Mouse (Mus musculus) limb, embryonic 15.5 days (tissue): Measurements from ENCODE around the gene Morn5. TPM values are rescaled to one million over a fixed set of nuclear protein-coding genes. Genes with fewer than 3 reads are reported as not detected.
A peak's percentile ranks its signal among the peaks of the same experiment; 100 is the strongest.

Experiments used
- ATAC-seq: fragments of 200-750 bp; cut with Nextera tagmentation; 2 replicates; pipeline ENCODE4 v1.8.0; 2017; ENCODE audit warnings: low read depth, moderate TSS enrichment; ENCODE audit not compliant: insufficient number of reproducible peaks, low FRiP score, low TSS enrichment
- H3K27ac ChIP-seq: fragments of 300-500 bp; sonication (generic); 2 replicates; pipeline ENCODE4 v1.5.1; 2015; ENCODE audit warnings: moderate library complexity, mild to moderate bottlenecking, inconsistent platforms
- H3K27me3 ChIP-seq: fragments of 300-500 bp; sonication (generic); 2 replicates; pipeline ENCODE4 v1.6.1; 2015; ENCODE audit warnings: inconsistent platforms
- H3K36me3 ChIP-seq: fragments of 300-500 bp; sonication (generic); 2 replicates; pipeline ENCODE4 v1.6.1; 2015; ENCODE audit warnings: inconsistent platforms
- H3K4me1 ChIP-seq: fragments of 300-500 bp; sonication (generic); 2 replicates; pipeline ENCODE4 v1.6.1; 2015; ENCODE audit warnings: inconsistent platforms
- H3K4me2 ChIP-seq: fragments of 300-500 bp; sonication (generic); 2 replicates; pipeline ENCODE4 v1.6.1; 2015; ENCODE audit warnings: mild to moderate bottlenecking, inconsistent platforms
- H3K4me3 ChIP-seq: fragments of 300-500 bp; sonication (generic); 2 replicates; pipeline ENCODE4 v1.5.1; 2015; ENCODE audit warnings: mild to moderate bottlenecking, inconsistent platforms
- H3K9ac ChIP-seq: fragments of 300-500 bp; sonication (generic); 2 replicates; pipeline ENCODE4 v1.6.1; 2015; ENCODE audit warnings: inconsistent platforms
- H3K9me3 ChIP-seq: fragments of 300-500 bp; sonication (generic); 2 replicates; pipeline ENCODE4 v1.6.1; 2016; ENCODE audit warnings: inconsistent platforms
- WGBS: fragments of 180-500 bp; shearing (Covaris S2); methylation state at CpG from one replicate; pipeline ENCODE4 v1.1.7; 2015; 5-methylcytosine and 5-hydroxymethylcytosine counted together
- polyA plus RNA-seq: library from polyadenylated mRNA; unstranded; fragments of >200 nt; fragmentation: Nextera tagmentation; extraction: Ambion mirVana; gene quantifications from 2 replicates; pipeline ENCODE4 v1.2.1, GENCODE M21; 2015

Morn5 gene
- 0.52 TPM in 1 of 2 replicates, not detected in the other for polyA plus RNA-seq

- Histone ChIP-seq H3K36me3 (peaks cover 14% of the 10 kb centered on the region), H3K27ac (peak within 1 kb of the TSS; percentile 58), H3K9me3 (no peaks in the 10 kb centered on the region), H3K9ac (peak within 1 kb of the TSS; percentile 68), H3K27me3 (no peaks in the 10 kb centered on the region), H3K4me2 (peak within 1 kb of the TSS; percentile 62), H3K4me3 (peak within 1 kb of the TSS; percentile 78), H3K4me1 (peaks cover 15% of the 10 kb centered on the region)
- peak; percentile 96 for ATAC-seq
- WGBS, result under 1% methylated on average over 44 of the region's 44 CpGs
Observed at GRCm38 (mm10) chr2:36048748-36049566, at the start of gene Morn5, which contains the start of gene Ndufa8. Gene Morn5 (plus strand): TSS chr2:36049458. Gene Ndufa8 (minus strand): TSS chr2:36049406.

- ATAC-seq, result no peak
- 44% methylated on average over 1 of the region's 1 CpGs for WGBS
- H3K27me3 ChIP-seq, result no peaks in the 10 kb centered on the region
- H3K27ac ChIP-seq, result no peak overlapping the region
- no peak overlapping the region for H3K9ac ChIP-seq
- H3K36me3 ChIP-seq, result no peaks in the 10 kb centered on the region
- H3K4me3 ChIP-seq, result no peak overlapping the region
- H3K9me3 ChIP-seq, result no peaks in the 10 kb centered on the region
- H3K4me1 ChIP-seq, result no peaks in the 10 kb centered on the region
- no peak overlapping the region for H3K4me2 ChIP-seq
Observed at GRCm38 (mm10) chr2:36000390-36000789, 48.9 kb upstream of the Morn5 start.

GRCm38 (mm10) chr2:36002188-36002587 lies 47.1 kb upstream of the Morn5 start:
- H3K9me3 ChIP-seq, result no peaks in the 10 kb centered on the region
- no peak overlapping the region for H3K4me3 ChIP-seq
- H3K36me3 ChIP-seq, result no peaks in the 10 kb centered on the region
- H3K27ac ChIP-seq, result no peak overlapping the region
- ATAC-seq, result no peak
- H3K9ac ChIP-seq, result no peak overlapping the region
- H3K4me2 ChIP-seq, result no peak overlapping the region
- 54% methylated on average over 6 of the region's 6 CpGs for WGBS
- H3K27me3 ChIP-seq, result 0 out of 2 replicates have a peak, but pooled peaks cover 3% of the 10 kb centered on the region
- no peaks in the 10 kb centered on the region for H3K4me1 ChIP-seq

GRCm38 (mm10) chr2:36008071-36008470 lies 41.2 kb upstream of the Morn5 start:
- H3K4me2 ChIP-seq, result no peak overlapping the region
- H3K4me3 ChIP-seq, result no peak overlapping the region
- no peak for ATAC-seq
- peaks cover 30% of the 10 kb centered on the region for H3K27me3 ChIP-seq
- no peak overlapping the region for H3K9ac ChIP-seq
- peaks cover 11% of the 10 kb centered on the region for H3K4me1 ChIP-seq
- no peaks in the 10 kb centered on the region for H3K36me3 ChIP-seq
- no peaks in the 10 kb centered on the region for H3K9me3 ChIP-seq
- WGBS, result 31% methylated on average over 1 of the region's 1 CpGs
- H3K27ac ChIP-seq, result no peak overlapping the region

GRCm38 (mm10) chr2:36009386-36009785 lies 39.9 kb upstream of the Morn5 start:
- Histone ChIP-seq H3K9me3 (no peaks in the 10 kb centered on the region), H3K4me2 (no peak overlapping the region), H3K9ac (no peak overlapping the region), H3K27me3 (peaks cover 31% of the 10 kb centered on the region), H3K36me3 (no peaks in the 10 kb centered on the region), H3K27ac (no peak overlapping the region), H3K4me3 (no peak overlapping the region), H3K4me1 (peaks cover 11% of the 10 kb centered on the region)
- no peak for ATAC-seq
- whole genome bisulfite sequencing, result 23% methylated on average over 4 of the region's 4 CpGs

- Histone ChIP-seq H3K4me3 (peak overlapping the region; percentile 46), H3K36me3 (no peaks in the 10 kb centered on the region), H3K27ac (no peak overlapping the region), H3K4me1 (peaks cover 11% of the 10 kb centered on the region), H3K9me3 (no peaks in the 10 kb centered on the region), H3K4me2 (peak overlapping the region; percentile 88), H3K9ac (no peak overlapping the region), H3K27me3 (peaks cover 31% of the 10 kb centered on the region)
- WGBS, result 40% methylated on average over 8 of the region's 8 CpGs
- no peak for ATAC-seq
Observed at GRCm38 (mm10) chr2:36010579-36010978, 38.7 kb upstream of the Morn5 start.

- peaks cover 28% of the 10 kb centered on the region for H3K27me3 ChIP-seq
Observed at GRCm38 (mm10) chr2:36011331-36011825, 37.9 kb upstream of the Morn5 start.

GRCm38 (mm10) chr2:36013010-36013409 lies 36.2 kb upstream of the Morn5 start:
- no peaks in the 10 kb centered on the region for H3K36me3 ChIP-seq
- 59% methylated on average over 12 of the region's 12 CpGs for WGBS
- H3K4me1 ChIP-seq, result peaks cover 11% of the 10 kb centered on the region
- no peak for ATAC-seq
- H3K27ac ChIP-seq, result no peak overlapping the region
- H3K27me3 ChIP-seq, result peaks cover 28% of the 10 kb centered on the region
- H3K9me3 ChIP-seq, result no peaks in the 10 kb centered on the region
- H3K9ac ChIP-seq, result no peak overlapping the region
- no peak overlapping the region for H3K4me2 ChIP-seq
- no peak overlapping the region for H3K4me3 ChIP-seq

More at GRCm38 (mm10) chr2:36011331-36011825, 37.9 kb upstream of the Morn5 start:
- peak overlapping the region; percentile 88 for H3K4me2 ChIP-seq
- H3K27ac ChIP-seq, result no peak overlapping the region
- peak overlapping the region; percentile 46 for H3K4me3 ChIP-seq
- WGBS, result under 1% methylated on average over 44 of the region's 44 CpGs
- ATAC-seq, result no peak
- no peaks in the 10 kb centered on the region for H3K36me3 ChIP-seq
- no peaks in the 10 kb centered on the region for H3K9me3 ChIP-seq
- peak overlapping the region; percentile 23 for H3K9ac ChIP-seq
- peaks cover 11% of the 10 kb centered on the region for H3K4me1 ChIP-seq

GRCm38 (mm10) chr2:36021385-36022159 lies 27.7 kb upstream of the Morn5 start:
- Histone ChIP-seq H3K4me3 (peak overlapping the region; percentile 31), H3K4me1 (peaks cover 7% of the 10 kb centered on the region), H3K27me3 (peaks cover 15% of the 10 kb centered on the region; the same call in 1 of the 2 replicates), H3K9me3 (no peaks in the 10 kb centered on the region), H3K9ac (no peak overlapping the region), H3K27ac (no peak overlapping the region), H3K4me2 (peak overlapping the region; percentile 48), H3K36me3 (no peaks in the 10 kb centered on the region)
- WGBS, result 13% methylated on average over 32 of the region's 32 CpGs
- no peak for ATAC-seq

GRCm38 (mm10) chr2:36023291-36023690 lies 26.0 kb upstream of the Morn5 start:
- Histone ChIP-seq H3K9me3 (no peaks in the 10 kb centered on the region), H3K36me3 (no peaks in the 10 kb centered on the region), H3K27me3 (peaks cover 15% of the 10 kb centered on the region; the same call in 1 of the 2 replicates), H3K4me3 (no peak overlapping the region), H3K9ac (no peak overlapping the region), H3K4me2 (no peak overlapping the region), H3K4me1 (peaks cover 7% of the 10 kb centered on the region), H3K27ac (no peak overlapping the region)
- ATAC-seq, result no peak
- 60% methylated on average over 3 of the region's 3 CpGs for WGBS

- H3K4me3 ChIP-seq, result no peak overlapping the region
- H3K27ac ChIP-seq, result no peak overlapping the region
- no peak overlapping the region for H3K4me2 ChIP-seq
- no peaks in the 10 kb centered on the region for H3K9me3 ChIP-seq
- ATAC-seq, result no peak
- no peaks in the 10 kb centered on the region for H3K4me1 ChIP-seq
- 79% methylated on average over 7 of the region's 7 CpGs for WGBS
- H3K36me3 ChIP-seq, result peaks cover 22% of the 10 kb centered on the region
- H3K9ac ChIP-seq, result no peak overlapping the region
- no peaks in the 10 kb centered on the region for H3K27me3 ChIP-seq
Observed at GRCm38 (mm10) chr2:36032884-36033283, 16.4 kb upstream of the Morn5 start.

GRCm38 (mm10) chr2:36033966-36034365 lies 15.3 kb upstream of the Morn5 start:
- H3K27ac ChIP-seq, result no peak overlapping the region
- no peak for ATAC-seq
- no peak overlapping the region for H3K4me3 ChIP-seq
- no peak overlapping the region for H3K4me2 ChIP-seq
- 61% methylated on average over 7 of the region's 7 CpGs for WGBS
- peaks cover 31% of the 10 kb centered on the region for H3K36me3 ChIP-seq
- H3K9me3 ChIP-seq, result no peaks in the 10 kb centered on the region
- H3K4me1 ChIP-seq, result no peaks in the 10 kb centered on the region
- H3K27me3 ChIP-seq, result no peaks in the 10 kb centered on the region
- no peak overlapping the region for H3K9ac ChIP-seq
